Comparison of ENCODE assay signal across 8 mouse cellular contexts in the genomic region with DNA sequence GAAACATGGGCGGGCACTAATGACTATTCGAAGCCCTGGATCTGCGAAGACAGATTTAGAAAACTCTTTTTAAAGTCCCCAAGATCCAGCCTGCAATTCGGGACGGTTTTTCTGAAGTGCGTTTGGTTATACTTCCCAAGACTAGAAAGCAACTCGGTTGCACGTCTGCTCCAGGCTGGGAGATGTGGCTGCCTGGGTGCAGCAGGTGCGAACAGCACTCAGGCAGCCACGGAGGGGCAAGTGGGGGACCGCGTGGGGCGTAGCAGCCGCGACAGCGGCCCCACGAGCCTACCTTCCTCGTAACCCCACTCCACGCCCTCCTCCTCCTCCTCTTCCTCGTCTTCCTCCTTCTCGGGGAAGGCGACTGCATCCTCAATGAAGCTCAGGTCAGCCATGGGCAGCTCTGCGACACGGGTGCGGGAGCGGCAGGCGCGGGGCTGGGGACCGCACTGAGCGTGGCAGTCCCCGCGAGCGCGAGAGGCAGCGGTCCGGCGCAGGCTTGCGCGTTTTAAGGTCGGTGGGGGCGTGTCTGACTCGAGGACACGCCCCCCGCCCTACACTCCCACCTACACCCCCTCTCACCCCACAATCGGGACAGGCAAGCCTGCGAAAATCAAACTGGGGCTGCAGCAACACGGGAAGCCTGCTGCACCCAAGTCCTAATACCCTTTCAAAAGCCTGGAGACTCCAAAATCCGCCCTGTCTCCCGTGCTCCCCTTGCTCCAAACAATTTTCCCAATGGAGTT. TPM values are rescaled to one million over a fixed set of nuclear protein-coding genes. Genes with fewer than 3 reads are reported as not detected.
DNase-seq lines count a peak whose midpoint lies in the region; ATAC-seq lines count a peak whose summit lies in the region.

A gene (minus strand): TSS at position 482 of the 746 bp plus-strand sequence.

- H3K9me3 ChIP-seq in liver, embryonic 12.5 days (replicated peaks) = no peaks in the 10 kb centered on the region
- no peaks in the 10 kb centered on the region for H3K9me3 ChIP-seq in neural tube, embryonic 11.5 days (ENCODE audit: control insufficient read depth, low read length)

- WGBS in liver, embryonic 12.5 days (ENCODE audit: insufficient replicate concordance) = under 1% methylated on average over 49 of the region's 49 CpGs
- under 1% methylated on average over 47 of the region's 49 CpGs for WGBS in neural tube, embryonic 11.5 days

- peak; percentile 35 to 58 for DNase-seq in cerebellum, postnatal 25 days
- DNase-seq in cerebellum, adult 9-10 months = no peak
- DNase-seq in embryo, embryonic 10 days (ENCODE audit: low spot score) = peak; percentile 57
- peak; percentile 16 for DNase-seq in heart, adult 8-10 months (ENCODE audit: low spot score)
- peak; percentile 40 for DNase-seq in kidney, adult 18-20 months
- DNase-seq in neural tube, embryonic 11.5 days (ENCODE audit: low spot score) = peak; percentile 64
- DNase-seq in thymus, postnatal 36 days = peak; percentile 48 to 51

- peak within 1 kb of the TSS; percentile 80 for H3K4me2 ChIP-seq in liver, embryonic 12.5 days
- H3K4me2 ChIP-seq in neural tube, embryonic 11.5 days (ENCODE audit: low read depth) = peak within 1 kb of the TSS; percentile 100

- H3K36me3 ChIP-seq in liver, embryonic 12.5 days = no peaks in the 10 kb centered on the region
- no peaks in the 10 kb centered on the region for H3K36me3 ChIP-seq in neural tube, embryonic 11.5 days (ENCODE audit: control insufficient read depth, insufficient read depth, low read length)

- H3K27ac ChIP-seq in liver, embryonic 12.5 days = 0 out of 2 replicates have a peak within 1 kb of the TSS, but pooled peaks have one; percentile 4
- H3K27ac ChIP-seq in neural tube, embryonic 11.5 days (ENCODE audit: low read depth, low read length) = no peak within 1 kb of the TSS

- ATAC-seq in liver, embryonic 12.5 days = peak; percentile 76
- ATAC-seq in neural tube, embryonic 11.5 days (ENCODE audit: insufficient read depth, low FRiP score, low TSS enrichment) = peak; percentile 89

- peaks cover 3% of the 10 kb centered on the region; the same call in 1 of the 2 replicates for H3K4me1 ChIP-seq in liver, embryonic 12.5 days
- H3K4me1 ChIP-seq in neural tube, embryonic 11.5 days (ENCODE audit: control insufficient read depth, insufficient read depth, low read length) = no peaks in the 10 kb centered on the region

- H3K27me3 ChIP-seq in liver, embryonic 12.5 days (replicated peaks) = peaks cover 5% of the 10 kb centered on the region
- H3K27me3 ChIP-seq in neural tube, embryonic 11.5 days (ENCODE audit: control insufficient read depth, insufficient read depth, low read length) = 0 out of 2 replicates have a peak, but pooled peaks cover 4% of the 10 kb centered on the region

- peak within 1 kb of the TSS; percentile 58 for H3K4me3 ChIP-seq in liver, embryonic 12.5 days
- H3K4me3 ChIP-seq in neural tube, embryonic 11.5 days (ENCODE audit: low read depth, low read length) = peak within 1 kb of the TSS; percentile 65

- peak within 1 kb of the TSS; percentile 56 for H3K9ac ChIP-seq in liver, embryonic 12.5 days
- H3K9ac ChIP-seq in neural tube, embryonic 11.5 days (ENCODE audit: low read length) = peak within 1 kb of the TSS; percentile 63

RNA-seq across cellular contexts. Expression of the gene that starts here (rescaled TPM):
- total RNA-seq in heart, adult 8-10 months (2022) = 10 to 100 TPM in 2 of 4 experiments, 1 to 10 TPM in 2; 9.6 to 14.0 (median 10.0) TPM
- 1.5 and 1.8 TPM in 2 replicates for polyA plus RNA-seq in liver, embryonic 12.5 days (2016; fragmentation: Nextera tagmentation; extraction: Ambion mirVana)
- 0.95 and 1.6 TPM in 2 replicates for polyA plus RNA-seq in neural tube, embryonic 11.5 days (2014; fragmentation: Nextera tagmentation; extraction: Ambion mirVana)
